Mouse (Mus musculus): ENCODE data around the gene Zfp36.

The Zfp36 gene

GRCm38 (mm10) chr7:28384162-28384561, 4.1 kb upstream of the Zfp36 start:
- no peak for DNase-seq (ENCODE audit: low read depth, low spot score)

- no peak for DNase-seq (ENCODE audit: low read depth, low spot score)
Measured at GRCm38 (mm10) chr7:28383606-28384005, 3.6 kb upstream of the Zfp36 start.

GRCm38 (mm10) chr7:28382981-28383396, 2.9 kb upstream of the Zfp36 start:
- DNase-seq (ENCODE audit: low read depth, low spot score): peak; percentile 84

GRCm38 (mm10) chr7:28382347-28382951, 2.4 kb upstream of the Zfp36 start:
- DNase-seq (ENCODE audit: low read depth, low spot score): peak; percentile 54

- DNase-seq (ENCODE audit: low read depth, low spot score): no peak
Measured at GRCm38 (mm10) chr7:28381938-28382337, 1.9 kb upstream of the Zfp36 start.

GRCm38 (mm10) chr7:28381017-28381790, 1.2 kb upstream of the Zfp36 start:
- DNase-seq (ENCODE audit: low read depth, low spot score): no peak

DNA sequence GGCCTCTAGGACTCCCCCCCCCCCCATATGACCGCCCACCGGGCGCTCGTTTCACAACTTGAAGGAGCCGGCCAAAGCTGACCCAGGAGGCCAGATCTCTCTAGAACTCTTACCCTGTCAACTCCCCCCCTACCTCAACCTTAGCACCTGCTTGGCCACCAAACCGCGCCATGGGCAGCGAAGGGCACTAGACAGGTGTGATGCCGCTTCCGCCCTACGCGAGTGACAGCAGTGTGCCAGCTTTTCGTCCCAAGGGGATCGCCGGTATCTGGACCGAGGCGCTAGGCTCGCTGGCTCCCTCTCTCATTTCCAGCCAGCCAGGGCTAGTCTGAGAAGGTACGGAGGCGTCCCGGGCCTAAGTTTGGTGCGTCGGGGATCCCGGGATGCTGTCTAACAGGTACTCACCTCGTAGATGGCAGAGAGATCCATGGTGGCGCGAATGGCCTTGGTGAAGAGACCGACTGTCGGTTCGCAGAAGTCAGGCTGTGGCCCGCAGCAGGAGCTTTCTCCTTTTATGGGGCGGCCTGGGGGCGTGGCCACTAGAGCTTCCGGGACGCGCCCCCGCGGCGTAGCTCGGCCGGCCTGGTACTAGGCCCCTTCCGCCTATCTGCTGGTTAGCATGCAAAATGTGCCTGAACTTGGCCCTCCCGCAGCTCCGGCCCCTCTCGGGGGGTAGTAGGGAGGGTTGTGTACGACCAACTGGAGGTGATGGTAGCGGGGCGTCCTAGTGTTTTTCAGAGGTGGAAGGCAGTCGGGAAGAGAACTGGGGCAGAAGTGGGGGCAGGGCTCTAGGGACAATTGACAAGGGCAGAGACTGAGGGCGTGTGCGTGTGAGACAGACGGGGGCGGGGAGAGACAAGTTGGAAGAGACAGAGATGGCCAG, 1.0 kb downstream of the Zfp36 start:
- DNase-seq (ENCODE audit: low read depth, low spot score): peak; percentile 56

DNA sequence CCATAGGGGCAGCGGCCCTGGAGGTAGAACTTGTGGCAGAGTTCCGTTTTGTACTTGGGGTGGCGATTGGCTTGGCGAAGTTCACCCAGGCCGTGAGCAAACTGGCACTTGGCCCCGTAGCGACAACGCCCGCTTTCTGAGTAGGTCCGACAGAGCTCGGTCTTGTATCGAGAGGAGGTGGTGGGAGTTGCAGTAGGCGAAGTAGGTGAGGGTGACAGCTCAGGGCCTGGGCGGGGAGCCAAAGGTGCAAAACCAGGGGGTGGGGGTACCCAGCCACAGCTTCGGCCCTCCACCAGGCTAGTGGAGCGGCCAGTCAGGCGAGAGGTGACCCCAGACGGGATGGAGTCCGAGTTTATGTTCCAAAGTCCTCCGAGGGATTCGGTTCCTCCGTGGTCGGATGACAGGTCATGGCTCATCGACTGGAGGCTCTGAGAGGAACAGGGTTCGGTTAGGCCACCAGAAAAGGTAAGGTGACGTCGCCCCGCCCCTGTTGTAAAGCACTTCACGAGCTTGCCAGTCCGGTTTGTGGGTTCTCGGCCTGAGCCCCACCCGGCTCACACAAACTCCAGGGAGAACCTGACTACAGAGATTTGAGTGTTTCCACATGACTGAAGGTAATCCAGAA, 1.9 kb downstream of the Zfp36 start:
- no peak for DNase-seq (ENCODE audit: low read depth, low spot score)

- DNase-seq (ENCODE audit: low read depth, low spot score): no peak
Measured at GRCm38 (mm10) chr7:28377190-28378065, 2.6 kb downstream of the Zfp36 start.

GRCm38 (mm10) chr7:28376011-28376771, 3.9 kb downstream of the Zfp36 start:
- no peak for DNase-seq (ENCODE audit: low read depth, low spot score)

DNA sequence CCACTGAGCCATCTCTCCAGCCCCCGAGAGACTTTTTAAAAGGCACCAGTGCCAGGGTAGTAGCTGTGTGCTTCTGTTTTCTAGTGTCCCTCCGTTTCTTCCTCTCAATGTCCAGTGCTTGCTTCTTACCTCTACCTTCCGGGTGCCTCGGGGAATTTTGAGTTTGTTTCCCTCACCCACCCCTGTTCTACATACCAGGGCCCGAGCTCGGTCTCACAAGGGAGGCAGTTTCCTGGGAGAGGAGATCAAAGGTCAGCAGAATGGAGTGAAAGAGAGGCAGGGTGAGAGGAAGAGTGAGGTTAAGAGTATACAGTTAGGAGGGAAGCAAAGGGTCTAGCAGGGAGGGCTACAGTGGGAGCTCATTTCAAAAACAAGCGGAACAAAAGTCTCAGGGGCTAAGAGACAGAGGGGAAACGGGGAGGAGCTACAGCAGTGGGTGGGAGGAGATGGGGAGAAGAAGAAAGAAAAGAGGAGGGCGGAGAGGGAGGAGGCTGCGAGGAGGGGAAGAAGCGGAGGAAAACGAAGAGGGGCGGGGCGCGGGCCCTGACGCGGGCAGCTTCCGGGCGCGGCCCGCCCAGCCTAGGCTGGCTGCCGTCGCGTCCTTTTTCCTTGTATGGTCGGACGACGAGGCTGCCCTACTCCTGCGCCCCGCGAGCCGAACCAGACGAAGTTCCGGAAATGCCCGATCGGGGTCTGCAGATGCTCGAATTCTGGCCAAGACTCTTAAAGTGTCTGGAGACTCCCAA, 4.7 kb downstream of the Zfp36 start:
- peak; percentile 58 for DNase-seq (ENCODE audit: low read depth, low spot score)

DNA sequence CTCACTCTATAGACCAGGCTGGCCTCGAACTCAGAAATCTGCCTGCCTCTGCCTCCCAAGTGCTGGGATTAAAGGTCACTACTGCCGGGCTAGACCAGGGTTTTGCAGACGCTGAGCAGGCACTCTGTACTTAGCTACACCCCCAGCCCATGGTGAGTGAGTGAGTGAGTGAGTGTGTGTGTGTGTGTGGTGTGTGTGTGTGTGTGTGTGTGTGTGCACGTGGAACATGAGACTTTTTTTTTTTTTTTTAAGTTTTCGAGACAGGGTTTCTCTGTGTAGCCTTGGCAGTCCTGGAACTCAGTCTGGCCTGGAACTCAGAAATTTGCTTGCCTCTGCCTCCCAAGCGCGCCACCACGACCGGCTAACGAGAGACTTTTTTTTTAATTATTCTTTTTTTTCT, 5.4 kb downstream of the Zfp36 start:
- no peak for DNase-seq (ENCODE audit: low read depth, low spot score)

GRCm38 (mm10) chr7:28373891-28374495, 6.1 kb downstream of the Zfp36 start:
- no peak for DNase-seq (ENCODE audit: low read depth, low spot score)

DNA sequence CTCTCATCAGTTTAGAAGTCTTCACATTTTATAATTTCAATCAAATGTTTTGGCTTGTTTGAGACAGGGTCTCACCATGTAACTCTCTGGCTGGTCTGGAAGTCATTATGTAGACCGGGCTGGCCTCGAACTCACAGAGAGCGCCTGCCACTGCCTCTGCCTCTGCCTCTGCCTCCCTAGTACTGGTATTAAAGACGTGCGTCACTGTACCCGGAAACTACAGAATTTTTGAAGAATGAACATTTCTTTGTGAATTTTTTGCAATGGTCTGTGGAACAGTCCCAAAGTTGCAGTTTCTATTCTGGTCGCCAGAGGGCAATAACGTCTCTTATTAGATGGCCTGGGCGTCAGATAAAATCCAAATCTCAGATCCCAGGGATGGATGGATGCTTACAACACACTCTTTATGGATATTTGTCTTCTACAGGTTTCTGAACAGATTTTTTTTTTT, 6.9 kb downstream of the Zfp36 start:
- DNase-seq (ENCODE audit: low read depth, low spot score): peak; percentile 77

- peak; percentile 91 for DNase-seq (ENCODE audit: low read depth, low spot score)
Measured at GRCm38 (mm10) chr7:28372251-28373108, 7.6 kb downstream of the Zfp36 start, which contains the start of gene Plekhg2. Gene Plekhg2, minus strand, starts transcription at chr7:28372599.

- DNase-seq (ENCODE audit: low read depth, low spot score): no peak
Measured at GRCm38 (mm10) chr7:28371514-28371989, 8.5 kb downstream of the Zfp36 start.

- no peak for DNase-seq (ENCODE audit: low read depth, low spot score)
Measured at GRCm38 (mm10) chr7:28370977-28371513, 9.0 kb downstream of the Zfp36 start.
